Mouse (Mus musculus) stomach, postnatal 0 days (tissue): ENCODE measurements around the gene Sirpb1c. TPM values are rescaled to one million over a fixed set of nuclear protein-coding genes. Genes with fewer than 3 reads are reported as not detected.
"Not testable (repeated sequence)": the region's sequence is repeated elsewhere in the genome, so short reads cannot be mapped to it uniquely, and the experiment has no call there.

ENCODE experiments used
- ATAC-seq: fragments of 200-750 bp; cut with Nextera tagmentation; 2 replicates; pipeline ENCODE4 v1.8.0; 2017; ENCODE audit not compliant: low FRiP score, low TSS enrichment
- DNase-seq: peaks from one replicate; pipeline ENCODE4 v3.0.0-alpha.2; 2016; ENCODE audit warnings: low spot score
- H3K27ac ChIP-seq: fragments of 300-500 bp; sonication (generic); replicated peaks from 2 replicates; pipeline ENCODE4 v1.5.1; 2014; ENCODE audit warnings: mild to moderate bottlenecking, control low read depth
- H3K27me3 ChIP-seq: fragments of 300-500 bp; sonication (generic); 2 replicates; pipeline ENCODE4 v1.6.1; 2014; ENCODE audit warnings: low read length; ENCODE audit not compliant: control insufficient read depth, insufficient read depth
- H3K36me3 ChIP-seq: fragments of 300-500 bp; sonication (generic); 2 replicates; pipeline ENCODE4 v1.6.1; 2014; ENCODE audit warnings: low read length, mixed read lengths; ENCODE audit not compliant: control insufficient read depth, insufficient read depth
- H3K4me1 ChIP-seq: fragments of 300-500 bp; sonication (generic); replicated peaks from 2 replicates; pipeline ENCODE4 v1.6.1; 2014; ENCODE audit warnings: antibody characterized with exemption; ENCODE audit not compliant: control insufficient read depth, insufficient read depth
- H3K4me2 ChIP-seq: fragments of 300-500 bp; sonication (generic); replicated peaks from 2 replicates; pipeline ENCODE4 v1.6.1; 2014; ENCODE audit warnings: low read depth, mild to moderate bottlenecking, control low read depth, moderate library complexity
- H3K4me3 ChIP-seq: fragments of 300-500 bp; sonication (generic); 2 replicates; pipeline ENCODE4 v1.5.1; 2014; ENCODE audit warnings: low read depth, low read length, control low read depth
- H3K9ac ChIP-seq: fragments of 300-500 bp; sonication (generic); 2 replicates; pipeline ENCODE4 v1.6.1; 2014; ENCODE audit warnings: mild to moderate bottlenecking, low read length, control low read depth, mixed read lengths
- H3K9me3 ChIP-seq: fragments of 300-500 bp; sonication (generic); 2 replicates; pipeline ENCODE4 v1.6.1; 2016; ENCODE audit warnings: low read length; ENCODE audit not compliant: control insufficient read depth
- CTCF ChIP-seq: IDR thresholded peaks from 2 replicates; pipeline ENCODE4 v1.5.1; 2016; ENCODE audit warnings: antibody characterized with exemption, low read depth, mild to moderate bottlenecking, moderate library complexity
- EP300 ChIP-seq: optimal IDR thresholded peaks from 2 replicates; pipeline ENCODE3; 2016; ENCODE audit warnings: antibody characterized with exemption
- WGBS: fragments of 180-500 bp; shearing (Covaris S2); extraction: QIAGEN DNeasy Blood & Tissue Kit; methylation state at CpG from one replicate; pipeline ENCODE4 v1.1.7; 2014; 5-methylcytosine and 5-hydroxymethylcytosine counted together
- polyA plus RNA-seq: library from polyadenylated mRNA; unstranded; fragments of >200 nt; fragmentation: Nextera tagmentation; extraction: Ambion mirVana; gene quantifications from 2 replicates; pipeline ENCODE4 v1.2.1, GENCODE M21; 2015

Gene Sirpb1c
- polyA plus RNA-seq, result 0.17 and 0.30 TPM in 2 replicates

DNA sequence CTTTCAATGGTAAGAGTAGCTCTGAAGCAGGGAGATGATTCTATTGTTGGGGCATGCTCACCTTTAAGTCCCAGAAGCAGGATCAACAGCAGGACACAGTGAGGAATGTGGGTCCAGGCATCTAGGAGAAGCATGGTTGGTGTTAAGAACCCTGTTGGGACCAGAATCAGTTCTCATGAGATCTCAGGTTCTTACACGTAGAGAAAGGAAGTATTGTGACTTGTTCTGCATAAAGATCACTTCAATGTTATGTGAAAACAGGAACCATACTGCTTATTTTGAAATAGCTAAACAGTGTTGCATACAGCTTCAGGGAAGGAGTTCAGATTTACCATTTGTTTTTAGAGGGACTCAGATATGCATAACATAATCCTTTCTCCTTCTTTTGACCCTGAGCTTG is at the start of gene Sirpb1c:
Gene Sirpb1c, minus strand, starts transcription at position 249 of the 400 bp plus-strand sequence.
- not testable (repeated sequence) for H3K27ac ChIP-seq, H3K9me3 ChIP-seq, H3K4me1 ChIP-seq, H3K27me3 ChIP-seq, H3K9ac ChIP-seq, H3K4me3 ChIP-seq, H3K36me3 ChIP-seq, H3K4me2 ChIP-seq, DNase-seq, ATAC-seq
- no CpG with 5 or more reads among the region's 1 CpGs for WGBS

DNA sequence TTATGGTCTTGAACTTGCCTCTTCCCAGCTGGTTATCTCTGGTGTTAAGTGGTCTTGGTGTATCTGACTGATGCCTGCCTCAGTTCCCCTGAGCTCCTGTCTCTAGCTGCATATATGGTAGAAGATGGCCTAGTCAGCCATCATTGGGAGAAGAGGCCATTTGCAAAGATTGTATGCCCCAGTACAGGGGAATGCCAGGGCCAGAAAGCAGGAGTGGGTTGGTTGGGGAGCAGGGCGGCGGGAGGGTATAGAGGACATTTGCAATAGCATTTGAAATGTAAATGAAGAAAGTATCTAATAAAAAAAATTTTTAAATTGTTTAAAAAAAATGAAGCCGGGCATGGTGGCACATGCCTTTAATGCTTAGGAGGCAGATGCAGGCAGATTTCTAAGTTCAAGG is 38.1 kb upstream of the Sirpb1c start:
- no peak overlapping the region for H3K9ac ChIP-seq
- ATAC-seq, result no peak
- no peak overlapping the region for H3K4me2 ChIP-seq
- H3K4me3 ChIP-seq, result no peak overlapping the region
- no peaks in the 10 kb centered on the region for H3K36me3 ChIP-seq
- WGBS, result 90% methylated on average over 3 of the region's 3 CpGs
- no peaks in the 10 kb centered on the region for H3K9me3 ChIP-seq
- H3K27ac ChIP-seq, result no peak overlapping the region
- H3K4me1 ChIP-seq, result no peaks in the 10 kb centered on the region
- TF ChIP-seq CTCF (no peak), EP300 (no peak)
- no peaks in the 10 kb centered on the region for H3K27me3 ChIP-seq
- no peak for DNase-seq

DNA sequence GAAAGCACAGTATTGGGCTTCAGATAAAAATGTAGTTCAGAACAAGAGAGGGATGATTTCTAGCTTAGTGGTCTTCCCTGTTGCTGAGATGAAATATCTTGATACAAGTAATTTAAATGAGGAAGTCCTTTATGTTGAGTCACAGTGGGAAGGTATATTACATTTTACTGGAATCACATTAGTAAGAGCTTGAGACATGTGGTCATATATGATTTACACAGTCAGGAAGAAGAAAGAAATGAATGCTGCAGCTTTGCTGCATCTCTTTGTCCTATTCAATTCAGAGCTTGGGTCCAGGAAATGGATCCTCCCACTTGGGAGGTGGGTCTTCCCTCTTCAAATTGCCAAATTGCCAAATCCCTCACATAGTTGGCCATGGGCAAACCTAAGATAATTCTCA is 7.4 kb upstream of the Sirpb1c start:
- not testable (repeated sequence) for H3K27ac ChIP-seq, ATAC-seq, H3K36me3 ChIP-seq, DNase-seq, H3K9ac ChIP-seq, H3K9me3 ChIP-seq, H3K4me2 ChIP-seq, H3K4me3 ChIP-seq, H3K27me3 ChIP-seq, H3K4me1 ChIP-seq

DNA sequence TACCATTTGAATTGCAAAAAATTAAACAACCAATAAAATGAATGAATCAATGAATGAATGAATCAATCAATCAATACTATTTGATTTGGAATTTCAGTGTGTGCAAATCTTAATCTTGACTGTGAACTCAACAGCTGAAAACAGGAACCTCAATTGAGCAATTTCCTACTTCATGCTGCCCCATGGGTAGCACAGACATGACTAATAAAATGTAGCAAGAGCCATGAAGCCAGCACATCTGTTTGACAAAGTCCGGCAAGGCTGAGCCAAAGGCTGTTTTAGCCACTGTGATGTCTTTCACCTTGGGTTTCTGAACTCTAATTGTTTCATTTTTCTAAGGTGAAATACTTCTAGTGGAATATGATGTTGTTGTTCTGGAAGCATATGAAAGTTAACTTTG is 1.6 kb upstream of the Sirpb1c start:
- Histone ChIP-seq H3K27ac (no peak overlapping the region), H3K36me3 (no peaks in the 10 kb centered on the region), H3K9me3 (no peaks in the 10 kb centered on the region), H3K27me3 (no peaks in the 10 kb centered on the region), H3K4me2 (no peak overlapping the region), H3K9ac (no peak overlapping the region), H3K4me1 (no peaks in the 10 kb centered on the region), H3K4me3 (no peak overlapping the region)
- TF ChIP-seq CTCF (no peak), EP300 (no peak)
- WGBS, result 89% methylated on average over 1 of the region's 1 CpGs
- DNase-seq, result no peak
- no peak for ATAC-seq

DNA sequence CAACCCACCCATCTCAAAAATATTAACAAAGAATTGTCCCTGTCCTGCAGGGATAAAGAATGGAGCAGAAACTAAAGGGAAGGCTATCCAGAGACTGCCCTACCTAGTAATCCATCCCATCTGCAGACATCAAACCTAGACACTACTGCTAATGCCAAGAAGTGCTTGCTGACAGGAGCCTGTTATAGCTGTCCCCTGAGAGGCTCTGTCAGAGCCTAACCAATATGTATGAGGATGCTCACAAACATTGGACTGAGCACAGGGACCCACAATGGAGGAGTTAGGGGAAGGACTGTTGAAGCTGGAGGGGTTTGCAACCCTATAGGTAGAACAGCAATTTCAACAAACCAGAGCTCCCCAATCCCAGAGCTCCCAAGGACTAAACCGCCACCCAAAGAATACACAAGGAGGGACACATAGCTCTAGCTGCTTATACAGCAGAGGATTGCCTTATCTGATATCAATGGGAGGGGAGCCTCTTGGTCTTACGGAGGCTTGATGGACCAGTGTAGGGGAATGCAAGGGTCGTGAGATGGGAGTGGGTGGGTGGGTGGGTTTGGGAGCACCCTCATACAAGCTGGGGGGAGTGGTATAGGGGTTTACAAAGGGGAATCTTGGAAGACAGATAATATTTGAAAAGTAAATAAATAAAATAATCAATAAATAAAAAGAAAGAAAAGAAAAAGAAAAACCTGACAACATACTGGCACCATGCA is 838 bp downstream of the Sirpb1c start:
- Histone ChIP-seq H3K27me3 (no peaks in the 10 kb centered on the region), H3K9ac (no peak overlapping the region), H3K9me3 (no peaks in the 10 kb centered on the region), H3K4me2 (no peak overlapping the region), H3K27ac (no peak overlapping the region), H3K4me1 (no peaks in the 10 kb centered on the region), H3K4me3 (no peak overlapping the region), H3K36me3 (no peaks in the 10 kb centered on the region)
- DNase-seq, result no peak
- TF ChIP-seq EP300, result no peak
- TF ChIP-seq CTCF, result no peak
- ATAC-seq, result no peak
- WGBS, result 67% methylated on average over 3 of the region's 3 CpGs

DNA sequence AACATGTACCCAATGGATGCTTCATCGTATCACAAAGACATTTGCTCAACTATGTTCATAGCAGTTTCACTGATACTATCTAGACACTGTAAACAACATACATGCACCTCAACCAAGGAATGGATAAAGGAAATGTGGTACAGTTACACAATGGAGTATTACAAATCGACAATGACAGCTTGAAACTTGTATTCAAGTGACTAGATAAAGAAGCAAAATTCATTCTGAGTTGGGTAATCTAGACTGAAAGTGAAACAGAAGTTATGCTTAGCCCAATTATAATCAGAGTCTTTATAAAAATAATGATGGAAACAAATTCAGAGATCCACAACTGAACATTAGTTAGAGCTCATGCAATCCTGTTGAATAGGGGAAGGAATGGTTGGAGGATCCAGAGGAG is 74.7 kb downstream of the Sirpb1c start:
- WGBS, result 79% methylated on average over 2 of the region's 2 CpGs
- not testable (repeated sequence) for DNase-seq

More for the DNA sequence above, 74.7 kb downstream of the Sirpb1c start:
- ATAC-seq, H3K36me3 ChIP-seq, H3K9me3 ChIP-seq, H3K4me1 ChIP-seq, H3K4me3 ChIP-seq, H3K27me3 ChIP-seq, H3K4me2 ChIP-seq, H3K9ac ChIP-seq, H3K27ac ChIP-seq: not testable (repeated sequence)

Other genes starting within 250 kb of the Sirpb1c start
- 0.18 and 0.25 TPM in 2 replicates for gene Gm5150, start 157.9 kb upstream of the Sirpb1c start, polyA plus RNA-seq